8 mouse cellular contexts compared by ENCODE assay signal in genomic region chr11:57950989-57951388, GRCm38 (mm10). TPM values are rescaled to one million over a fixed set of nuclear protein-coding genes. Genes with fewer than 3 reads are reported as not detected.
A peak's percentile ranks its signal among the peaks of the same experiment; 100 is the strongest.
DNase-seq lines count a peak whose midpoint lies in the region; ATAC-seq and TF ChIP-seq lines count a peak whose summit lies in the region.

No protein-coding gene starts in this region.

- 1% methylated on average over 4 of the region's 4 CpGs for WGBS in forebrain, postnatal 0 days
- WGBS in forebrain, embryonic 11.5 days = under 1% methylated on average over 4 of the region's 4 CpGs
- WGBS in forebrain, embryonic 13.5 days = 2% methylated on average over 4 of the region's 4 CpGs

- H3K9me3 ChIP-seq in forebrain, postnatal 0 days (ENCODE audit: low read length) = no peaks in the 10 kb centered on the region
- H3K9me3 ChIP-seq in forebrain, embryonic 11.5 days (ENCODE audit: control insufficient read depth, low read length) = no peaks in the 10 kb centered on the region
- no peaks in the 10 kb centered on the region for H3K9me3 ChIP-seq in forebrain, embryonic 13.5 days (replicated peaks)

- no peaks in the 10 kb centered on the region for H3K36me3 ChIP-seq in forebrain, postnatal 0 days (ENCODE audit: insufficient read depth)
- H3K36me3 ChIP-seq in forebrain, embryonic 11.5 days (ENCODE audit: control insufficient read depth, insufficient read depth, low read length) = no peaks in the 10 kb centered on the region
- no peaks in the 10 kb centered on the region for H3K36me3 ChIP-seq in forebrain, embryonic 13.5 days (ENCODE audit: poor library complexity, severe bottlenecking)

- no peak overlapping the region for H3K4me3 ChIP-seq in forebrain, postnatal 0 days (ENCODE audit: low read depth, low read length)
- H3K4me3 ChIP-seq in forebrain, embryonic 11.5 days (ENCODE audit: low read depth, low read length) = no peak overlapping the region
- no peak overlapping the region for H3K4me3 ChIP-seq in forebrain, embryonic 13.5 days

- H3K4me2 ChIP-seq in forebrain, postnatal 0 days (ENCODE audit: low read depth) = no peak overlapping the region
- no peak overlapping the region for H3K4me2 ChIP-seq in forebrain, embryonic 11.5 days (ENCODE audit: low read depth, low read length, severe bottlenecking)
- H3K4me2 ChIP-seq in forebrain, embryonic 13.5 days = no peak overlapping the region

- no peaks in the 10 kb centered on the region for H3K27me3 ChIP-seq in forebrain, postnatal 0 days (ENCODE audit: insufficient read depth, low read length)
- no peaks in the 10 kb centered on the region for H3K27me3 ChIP-seq in forebrain, embryonic 11.5 days (ENCODE audit: control insufficient read depth, insufficient read depth, low read length)
- H3K27me3 ChIP-seq in forebrain, embryonic 13.5 days = no peaks in the 10 kb centered on the region

- no peaks in the 10 kb centered on the region for H3K4me1 ChIP-seq in forebrain, postnatal 0 days (ENCODE audit: insufficient read depth)
- H3K4me1 ChIP-seq in forebrain, embryonic 11.5 days (replicated peaks; ENCODE audit: control insufficient read depth, insufficient read depth, low read length) = no peaks in the 10 kb centered on the region
- no peaks in the 10 kb centered on the region for H3K4me1 ChIP-seq in forebrain, embryonic 13.5 days

- no peak overlapping the region for H3K27ac ChIP-seq in forebrain, postnatal 0 days (ENCODE audit: low read depth, low read length)
- no peak overlapping the region for H3K27ac ChIP-seq in forebrain, embryonic 11.5 days (ENCODE audit: low read depth, low read length)
- no peak overlapping the region for H3K27ac ChIP-seq in forebrain, embryonic 13.5 days

- TF ChIP-seq CTCF in forebrain, postnatal 0 days (IDR thresholded peaks at IDR 0.05; ENCODE audit: low read depth) = peak; percentile 84

- no peak overlapping the region for H3K9ac ChIP-seq in forebrain, postnatal 0 days
- no peak overlapping the region for H3K9ac ChIP-seq in forebrain, embryonic 11.5 days (ENCODE audit: low read length)
- no peak overlapping the region for H3K9ac ChIP-seq in forebrain, embryonic 13.5 days

- no peak for ATAC-seq in forebrain, postnatal 0 days
- ATAC-seq in forebrain, embryonic 11.5 days (replicated peaks; ENCODE audit: low FRiP score) = no peak
- ATAC-seq in forebrain, embryonic 13.5 days = no peak

- peak; percentile 85 for DNase-seq in forebrain, postnatal 0 days
- DNase-seq in forebrain, embryonic 11.5 days (ENCODE audit: low spot score) = no peak
- peak; percentile 49 for DNase-seq in ovary, postnatal 14 days (ENCODE audit: low spot score)
- no peak for DNase-seq in ovary, postnatal 36 days (ENCODE audit: low spot score)
- DNase-seq in cerebellum, adult 9-10 months = peak; percentile 65
- peak; percentile 16 for DNase-seq in layer of hippocampus, adult 9-10 months (ENCODE audit: low spot score)
- peak; percentile 81 for DNase-seq in retina, embryonic 14.5 days (ENCODE audit: low spot score)

RNA-seq across cellular contexts. Expression of gene Larp1, which starts 57.9 kb away (rescaled TPM):
- total RNA-seq in forebrain, postnatal 0 days (2014; rRNA removed) = 33.0 and 43.9 TPM in 2 replicates
- 7.6 and 13.3 TPM in 2 replicates for polyA plus RNA-seq in forebrain, postnatal 0 days (2015; fragmentation: Nextera tagmentation; extraction: Ambion mirVana)
- polyA plus RNA-seq in forebrain, embryonic 11.5 days (2014; fragmentation: Nextera tagmentation; extraction: Ambion mirVana) = 20.5 and 22.3 TPM in 2 replicates
- polyA plus RNA-seq in forebrain, embryonic 13.5 days (2015; fragmentation: Nextera tagmentation; extraction: Ambion mirVana) = 14.1 and 16.3 TPM in 2 replicates

Comparison
In these comparisons a context has a peak if more than half of its experiments do, and no peak if none do; other contexts are left out.
1. DNase-seq: peak in forebrain, postnatal 0 days (single experiment), ovary, postnatal 14 days (single experiment), cerebellum, adult 9-10 months (single experiment), layer of hippocampus, adult 9-10 months (single experiment) and retina, embryonic 14.5 days (single experiment); none in forebrain, embryonic 11.5 days (single experiment) and ovary, postnatal 36 days (single experiment).